11 mouse cellular contexts compared by ENCODE assay signal in genomic region chr4:105286809-105287208, GRCm38 (mm10).
"Had no signal": no experiment of that assay in that cellular context is flagged by ENCODE, and none has a peak within 500 bp of the region (broad histone marks: within the 10 kb centered on the region; RNA-seq: fewer than 3 reads in every experiment).

No protein-coding gene starts in this region.

- DNase-seq: kidney, adult 18-20 months; layer of hippocampus, postnatal 36 days; lung, postnatal 4 days; right cerebral cortex, adult 18-20 months; right cerebral cortex, postnatal 25 days; thymus, postnatal 4 days had no signal

- H3K9ac ChIP-seq: kidney, embryonic 15.5 days; limb, embryonic 15.5 days; liver, embryonic 12.5 days had no signal

- H3K9me3 ChIP-seq: kidney, embryonic 15.5 days; limb, embryonic 15.5 days; liver, embryonic 12.5 days had no signal

- H3K27me3 ChIP-seq: kidney, embryonic 15.5 days; limb, embryonic 15.5 days; liver, embryonic 12.5 days had no signal

- ATAC-seq: liver, embryonic 12.5 days; midbrain, embryonic 16.5 days had no signal

- H3K27ac ChIP-seq: kidney, embryonic 15.5 days; limb, embryonic 15.5 days; liver, embryonic 12.5 days had no signal

- H3K4me2 ChIP-seq: kidney, embryonic 15.5 days; limb, embryonic 15.5 days; liver, embryonic 12.5 days; midbrain, embryonic 11.5 days had no signal

- H3K36me3 ChIP-seq: kidney, embryonic 15.5 days; limb, embryonic 15.5 days; liver, embryonic 12.5 days had no signal

- H3K4me3 ChIP-seq: kidney, embryonic 15.5 days; limb, embryonic 15.5 days; liver, embryonic 12.5 days had no signal
